Mouse (Mus musculus) ZHBTc4 (cell line): ENCODE measurements around the gene Grb7.
A peak's percentile ranks its signal among the peaks of the same experiment; 100 is the strongest.

ENCODE experiments used
- DNase-seq: peaks from one replicate; pipeline ENCODE4 v3.0.0-alpha.2; 2011; ENCODE audit warnings: low read depth, low spot score

Grb7 gene

GRCm38 (mm10) chr11:98469761-98470714, 23.8 kb downstream of the Grb7 start:
- DNase-seq = peak; percentile 59

- DNase-seq = no peak
Observed at GRCm38 (mm10) chr11:98470795-98471194, 24.6 kb downstream of the Grb7 start.

GRCm38 (mm10) chr11:98472696-98473095, 26.5 kb downstream of the Grb7 start:
- peak; percentile 53 for DNase-seq

GRCm38 (mm10) chr11:98473916-98474479, 27.8 kb downstream of the Grb7 start:
- DNase-seq = no peak

GRCm38 (mm10) chr11:98474967-98475366, 28.8 kb downstream of the Grb7 start:
- DNase-seq = no peak

GRCm38 (mm10) chr11:98475630-98476433, 29.6 kb downstream of the Grb7 start:
- no peak for DNase-seq

- no peak for DNase-seq
Observed at GRCm38 (mm10) chr11:98476434-98476807, 30.2 kb downstream of the Grb7 start.

GRCm38 (mm10) chr11:98477011-98477701, 31.0 kb downstream of the Grb7 start:
- no peak for DNase-seq

GRCm38 (mm10) chr11:98479026-98479939, 33.1 kb downstream of the Grb7 start:
- no peak for DNase-seq

- no peak for DNase-seq
Observed at GRCm38 (mm10) chr11:98479940-98480497, 33.8 kb downstream of the Grb7 start.

- DNase-seq = no peak
Observed at GRCm38 (mm10) chr11:98481231-98481630, 35.0 kb downstream of the Grb7 start.

GRCm38 (mm10) chr11:98482067-98482466, 35.9 kb downstream of the Grb7 start:
- no peak for DNase-seq

GRCm38 (mm10) chr11:98485749-98486148, 39.6 kb downstream of the Grb7 start:
- no peak for DNase-seq

GRCm38 (mm10) chr11:98487526-98488040, 41.4 kb downstream of the Grb7 start:
- no peak for DNase-seq

- DNase-seq = no peak
Observed at GRCm38 (mm10) chr11:98488540-98489234, 42.5 kb downstream of the Grb7 start.

- no peak for DNase-seq
Observed at GRCm38 (mm10) chr11:98491571-98491970, 45.4 kb downstream of the Grb7 start.

GRCm38 (mm10) chr11:98492959-98493358, 46.8 kb downstream of the Grb7 start:
- no peak for DNase-seq

GRCm38 (mm10) chr11:98493394-98493793, 47.2 kb downstream of the Grb7 start:
- no peak for DNase-seq

- no peak for DNase-seq
Observed at GRCm38 (mm10) chr11:98495176-98495719, 49.1 kb downstream of the Grb7 start.
